Mouse (Mus musculus) fibroblast of lung, adult 2 months (primary cell): ENCODE results near the gene Cdh11.

Experiments
- DNase-seq: peaks from one replicate; pipeline ENCODE4 v3.0.0-alpha.2; 2011; ENCODE audit warnings: low read depth

Cdh11 gene

DNA sequence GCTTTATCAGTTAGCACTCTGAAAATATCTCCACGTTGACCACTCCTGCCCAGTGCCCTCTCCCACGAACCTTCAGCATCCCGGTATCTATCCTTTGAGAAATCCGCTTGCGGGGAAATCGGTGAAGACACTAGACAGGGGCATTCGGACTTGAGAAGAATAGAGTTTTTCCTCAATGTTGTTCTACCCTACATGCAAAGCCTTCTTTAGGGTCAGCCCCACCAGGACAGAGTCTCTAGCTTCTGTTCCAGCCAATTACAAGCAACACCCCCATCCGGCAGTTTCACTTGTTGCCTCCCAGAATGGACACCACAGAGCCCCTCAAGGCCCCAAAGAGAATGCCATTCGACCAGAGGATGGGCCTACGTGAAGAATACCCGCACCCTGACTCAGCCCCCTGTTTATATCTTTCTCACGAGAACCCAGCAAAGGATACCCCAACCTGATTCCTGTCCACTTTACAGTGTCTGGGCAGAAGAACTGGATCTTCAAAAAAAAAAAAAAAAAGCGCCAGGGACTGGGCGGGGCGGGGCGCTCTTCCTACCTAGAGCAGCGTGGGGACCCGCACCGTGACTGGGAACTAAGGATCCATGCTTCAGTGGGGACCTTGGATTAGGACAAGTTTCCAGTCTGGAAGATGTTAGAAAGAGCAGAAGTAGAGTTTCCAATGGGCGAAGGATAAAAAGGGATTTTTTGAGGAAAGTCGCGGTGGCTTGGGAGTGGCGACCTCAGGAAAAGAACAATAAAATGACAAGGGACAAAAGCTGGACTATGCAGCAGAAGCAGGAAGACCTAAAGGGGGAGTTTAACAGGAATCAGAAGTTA is at the start of gene Cdh11:
Gene Cdh11, minus strand, starts transcription at position 51 of the 825 bp plus-strand sequence.
- DNase-seq: no peak

- DNase-seq: no peak
Measured at GRCm38 (mm10) chr8:102813959-102814358, 28.5 kb upstream of the Cdh11 start.

DNA sequence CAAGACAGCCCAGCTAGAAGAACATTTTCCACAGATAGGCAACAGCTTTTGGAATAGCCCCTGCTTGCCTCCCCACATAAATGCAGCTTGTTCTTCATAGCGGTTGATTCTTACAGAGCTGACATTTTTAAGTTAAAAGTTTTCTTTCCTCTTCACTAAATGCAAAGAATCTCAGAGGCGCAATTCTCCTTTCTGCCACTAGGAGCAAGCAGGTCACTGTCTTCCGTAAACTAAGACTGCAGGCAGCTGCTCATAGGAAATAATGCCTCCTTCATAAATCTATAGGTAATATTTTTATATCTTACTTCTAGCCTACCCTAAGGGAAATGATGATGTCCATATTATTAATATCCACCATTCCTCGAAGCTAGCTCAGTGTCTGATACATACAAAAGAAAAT is 4.9 kb upstream of the Cdh11 start:
- no peak for DNase-seq

- no peak for DNase-seq
Measured at GRCm38 (mm10) chr8:102786467-102787360, 1.3 kb upstream of the Cdh11 start.

DNA sequence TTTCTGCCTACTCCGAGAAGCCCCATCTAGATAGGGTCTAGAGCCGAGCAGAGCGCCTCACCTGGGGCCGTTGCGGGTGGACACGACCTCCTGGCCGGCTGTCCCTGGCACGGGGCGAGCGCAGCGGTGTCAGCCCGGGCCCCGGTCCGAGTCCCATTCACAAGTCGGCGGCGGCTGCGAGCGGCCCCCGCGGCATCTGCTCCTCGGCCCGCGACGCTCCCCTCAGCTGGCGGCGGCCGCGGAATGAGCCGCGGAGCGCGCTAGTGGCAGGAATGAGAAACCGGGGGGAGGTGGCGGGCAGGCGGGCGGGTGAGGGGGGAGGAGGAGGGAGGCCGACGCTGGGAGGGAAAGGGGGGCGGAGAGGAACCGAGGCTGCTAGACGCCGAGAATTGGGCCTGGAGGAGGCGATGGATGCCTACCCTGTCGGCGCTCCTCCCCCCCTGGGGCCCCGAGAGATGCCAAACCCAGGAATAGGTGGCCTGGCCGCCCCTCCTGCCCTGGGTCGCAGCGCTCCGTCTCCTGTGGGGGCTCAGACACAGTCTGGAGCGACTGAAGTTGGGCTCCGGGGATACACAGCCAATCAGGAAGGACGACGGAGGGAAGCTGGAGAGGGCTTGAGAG is 497 bp downstream of the Cdh11 start:
- DNase-seq: no peak

DNA sequence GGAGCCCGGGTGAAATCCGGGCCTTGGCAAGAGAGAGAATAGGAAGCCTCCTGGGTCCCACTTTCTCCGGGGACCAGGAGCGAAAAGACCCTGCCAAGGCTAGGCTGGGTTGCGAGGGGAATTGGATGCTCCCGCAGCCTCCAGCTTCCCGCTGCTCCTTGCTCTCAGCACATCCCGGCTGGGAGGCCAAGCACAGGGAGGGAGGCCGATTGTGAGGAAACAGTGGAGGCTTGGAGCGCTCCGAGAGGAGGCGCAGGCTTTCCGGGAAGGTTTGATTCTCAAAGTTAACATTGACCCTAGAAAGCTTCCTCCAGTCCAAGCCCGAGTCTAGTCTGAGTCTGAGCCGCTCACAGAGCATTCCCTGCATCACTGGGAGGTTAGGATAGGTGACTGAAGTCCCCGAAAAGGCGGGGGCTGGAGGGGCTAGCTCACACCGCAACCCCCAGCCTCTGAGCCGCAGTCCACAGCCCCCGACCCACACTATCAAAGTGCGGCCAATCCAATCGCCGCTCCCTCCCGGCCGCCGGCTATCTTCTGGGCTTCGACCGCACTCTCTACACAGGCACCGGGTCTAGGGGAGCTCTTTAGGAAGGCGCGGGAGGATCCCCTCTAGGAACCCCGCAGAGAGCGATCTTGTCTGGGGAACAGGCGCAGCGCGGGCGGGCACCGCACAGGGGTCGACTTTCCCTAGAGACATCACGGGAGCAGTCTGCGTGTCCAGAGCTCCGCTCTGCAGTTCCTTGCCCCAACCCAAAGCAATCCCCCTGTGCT is 1.4 kb downstream of the Cdh11 start:
- DNase-seq: no peak

DNA sequence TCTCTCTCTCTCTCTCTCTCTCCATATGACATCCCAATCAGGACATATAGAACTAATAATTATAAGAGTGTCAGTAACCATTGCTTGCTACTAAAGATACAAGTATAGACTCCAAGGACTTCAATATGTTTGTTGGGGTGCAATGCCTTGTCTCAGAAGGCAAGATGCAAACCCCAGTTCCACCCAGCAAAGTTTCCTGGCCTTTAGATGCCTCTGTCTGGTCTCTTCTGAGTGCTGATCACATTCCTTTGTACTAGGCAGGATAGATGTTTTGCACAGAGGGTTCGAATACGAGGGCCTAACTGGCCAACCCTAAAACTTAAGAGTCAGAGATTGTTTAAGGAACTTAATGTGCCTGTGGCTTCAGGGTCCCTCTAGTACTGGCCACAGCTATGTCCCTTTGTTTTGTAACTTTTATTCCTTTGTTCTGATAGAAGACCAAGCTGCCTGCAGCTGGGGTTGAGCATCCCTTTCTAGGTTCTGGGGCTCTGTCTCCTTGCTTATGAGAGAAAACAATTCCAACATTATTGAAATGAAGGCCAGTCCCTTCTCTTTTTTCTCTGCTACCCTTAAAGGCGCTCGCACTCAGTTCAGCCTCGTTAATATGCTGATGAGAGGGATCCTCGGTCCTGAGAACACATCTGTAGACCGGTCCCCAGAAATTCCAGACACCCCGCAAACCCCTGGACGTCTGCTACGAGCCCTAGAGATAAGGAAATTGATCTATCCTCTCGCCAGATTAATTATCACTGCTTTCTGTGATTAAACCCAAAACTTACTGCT is 2.5 kb downstream of the Cdh11 start:
- no peak for DNase-seq

- peak; percentile 62 for DNase-seq
Measured at GRCm38 (mm10) chr8:102780899-102781298, 4.5 kb downstream of the Cdh11 start.

DNA sequence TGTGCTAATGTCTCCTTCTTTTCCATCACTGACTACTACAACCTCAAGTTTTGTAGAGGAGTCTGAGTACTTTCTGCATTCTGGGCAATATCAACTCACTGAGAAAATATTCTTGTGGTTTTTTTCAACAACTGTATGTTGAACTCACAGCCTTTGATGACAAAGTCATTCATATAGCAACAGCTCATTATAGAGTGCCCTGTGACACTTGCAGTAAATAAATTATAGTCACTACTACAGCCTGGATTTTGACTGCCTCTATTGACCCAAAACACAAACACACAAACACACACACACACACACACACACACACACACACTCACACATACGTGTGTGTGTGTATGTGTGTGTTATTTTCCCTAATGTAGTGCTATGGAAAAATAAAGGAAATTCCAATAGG is 10.8 kb downstream of the Cdh11 start:
- no peak for DNase-seq

GRCm38 (mm10) chr8:102771456-102771855 is 14.0 kb downstream of the Cdh11 start:
- no peak for DNase-seq

GRCm38 (mm10) chr8:102753839-102754238 is 31.6 kb downstream of the Cdh11 start:
- DNase-seq: no peak

- no peak for DNase-seq
Measured at GRCm38 (mm10) chr8:102742940-102743339, 42.5 kb downstream of the Cdh11 start.

DNA sequence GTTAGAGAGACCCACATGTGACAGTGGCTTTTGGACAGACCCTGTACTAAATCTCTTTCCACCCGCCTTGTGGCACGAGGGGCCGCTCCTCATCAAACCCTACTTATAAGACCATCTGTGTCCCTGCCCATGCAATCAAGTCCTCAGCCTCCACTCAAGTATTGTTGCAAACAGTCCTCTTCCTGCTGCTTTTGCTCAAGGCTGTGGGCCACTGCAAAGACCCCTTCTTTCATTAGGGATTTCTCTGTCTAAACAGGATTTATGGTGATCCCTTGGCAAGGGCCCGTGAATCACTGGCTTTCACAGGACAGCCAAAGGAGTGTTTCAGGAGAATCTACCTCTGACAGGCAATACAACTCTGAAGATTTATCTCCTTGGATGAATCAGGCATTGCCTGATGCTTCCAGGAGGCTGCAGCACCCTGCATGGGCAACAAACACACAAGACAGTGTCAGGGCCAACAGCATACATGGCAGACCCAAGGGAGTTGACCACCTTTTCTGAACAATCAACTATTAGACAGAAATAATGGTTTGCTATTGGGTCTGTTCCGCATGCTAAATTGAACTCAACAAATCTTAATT is 43.3 kb downstream of the Cdh11 start:
- DNase-seq: no peak

DNA sequence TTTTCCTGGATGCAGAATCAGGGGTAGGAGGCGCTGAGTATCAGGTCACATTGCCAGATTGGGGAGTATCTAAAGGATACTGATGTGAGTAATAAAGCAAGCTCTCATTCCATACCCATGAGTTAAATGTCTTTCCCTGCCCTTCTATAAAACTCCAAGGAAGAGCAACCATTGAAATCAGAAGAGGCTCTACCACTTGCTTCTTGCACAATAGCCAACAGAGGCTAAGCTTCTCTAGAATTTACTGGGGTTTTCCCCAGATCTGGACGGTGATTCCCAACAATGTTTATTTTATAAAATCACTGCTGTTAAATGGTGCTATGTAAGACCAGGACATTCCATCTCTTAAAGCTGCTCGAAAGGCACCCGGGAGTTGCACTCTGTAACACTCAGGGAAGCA is 44.5 kb downstream of the Cdh11 start:
- no peak for DNase-seq

DNA sequence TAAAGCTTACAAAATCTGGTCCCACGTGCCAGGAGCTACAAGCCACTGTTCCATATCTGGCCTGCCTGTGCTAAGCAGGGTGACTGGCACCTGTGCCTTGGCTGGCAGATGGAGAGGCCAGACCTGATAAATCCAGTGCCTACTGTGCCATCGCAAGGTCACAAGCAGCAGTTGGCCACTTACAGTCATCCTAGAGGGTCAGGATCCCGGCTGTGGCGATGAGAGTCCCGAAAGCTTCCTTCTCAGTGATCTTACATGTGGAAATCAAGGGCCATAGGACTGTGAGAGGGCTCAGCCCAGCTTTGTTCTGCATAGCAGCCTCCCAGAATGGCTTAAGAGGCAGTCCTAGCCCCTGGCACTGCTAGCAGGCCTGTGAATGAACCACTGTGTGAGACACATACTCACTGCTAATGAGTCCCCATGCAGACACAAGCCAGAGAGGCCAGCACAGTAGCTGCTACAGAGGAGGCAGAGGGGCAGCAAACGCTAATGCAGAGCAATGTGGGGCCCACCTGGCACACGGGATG is 46.4 kb downstream of the Cdh11 start:
- DNase-seq: no peak

DNA sequence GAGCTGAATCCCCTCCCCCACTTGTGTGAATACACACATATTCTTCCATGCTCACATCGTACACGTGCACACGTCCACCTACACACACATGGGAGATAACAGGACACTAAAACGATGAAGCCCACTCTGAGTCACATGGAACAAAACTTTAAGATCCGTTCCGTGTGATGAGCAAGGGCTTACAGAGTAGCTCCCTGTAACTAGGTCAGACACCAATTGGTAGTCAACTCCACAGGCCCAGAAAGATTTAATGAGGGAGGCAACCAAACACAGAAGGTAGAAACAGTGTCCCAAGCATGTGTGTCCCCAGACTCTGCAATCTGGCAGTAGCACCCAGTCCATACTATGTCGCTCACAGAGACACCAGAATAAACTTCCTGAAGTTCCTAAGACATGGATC is 47.0 kb downstream of the Cdh11 start:
- no peak for DNase-seq

- DNase-seq: no peak
Measured at GRCm38 (mm10) chr8:102734419-102734818, 51.0 kb downstream of the Cdh11 start.

GRCm38 (mm10) chr8:102726206-102726935 is 59.1 kb downstream of the Cdh11 start:
- no peak for DNase-seq

DNA sequence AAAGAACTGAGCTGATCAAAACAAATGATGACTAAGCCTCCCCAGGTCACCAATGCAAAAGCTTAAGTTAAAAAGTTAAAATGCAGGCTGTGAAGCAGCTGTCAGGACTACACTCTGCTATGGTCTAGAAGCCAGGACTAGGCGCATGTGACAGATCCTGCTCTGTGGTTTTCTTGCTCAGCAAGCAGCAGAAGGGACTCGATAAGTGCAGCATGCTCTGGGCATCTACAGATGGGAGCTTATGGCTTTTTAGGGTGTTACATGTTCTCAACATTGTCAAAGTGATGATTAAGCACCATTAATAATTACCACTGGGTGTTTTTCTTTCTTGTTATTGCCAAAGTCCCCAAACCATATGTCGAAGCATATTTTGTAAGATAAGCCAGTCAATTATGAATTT is 59.9 kb downstream of the Cdh11 start:
- DNase-seq: no peak

GRCm38 (mm10) chr8:102715956-102716355 is 69.5 kb downstream of the Cdh11 start:
- no peak for DNase-seq
